Mouse (Mus musculus) brain, embryonic 18.5 days (tissue): ENCODE measurements at regions not wholly inside any gene's neighbourhood (a gene's known extent, or its start where the extent isn't known, plus 50 kb on each side); places are given as distances from the start of the nearest gene placed in this dataset.

Experiments used
- DNase-seq: peaks from one replicate; pipeline ENCODE4 v3.0.0-alpha.2; 2012; ENCODE audit warnings: low read depth, low spot score

GRCm38 (mm10) chr2:30525295-30525694 is 51.3 kb upstream of the Ier5l start:
- no peak for DNase-seq

GRCm38 (mm10) chr2:30525831-30526230 is 51.8 kb upstream of the Ier5l start:
- no peak for DNase-seq

GRCm38 (mm10) chr2:30527495-30527894 is 53.5 kb upstream of the Ier5l start:
- DNase-seq, result no peak

- DNase-seq, result no peak
These were observed 58.9 kb upstream of the Ier5l start for GRCm38 (mm10) chr2:30532948-30533347.

GRCm38 (mm10) chr2:30533367-30533766 is 59.3 kb upstream of the Ier5l start:
- DNase-seq, result no peak

GRCm38 (mm10) chr2:30534485-30534884 is 60.4 kb upstream of the Cstad start:
- DNase-seq, result no peak

GRCm38 (mm10) chr2:30539305-30539704 is 55.5 kb upstream of the Cstad start:
- no peak for DNase-seq

GRCm38 (mm10) chr2:30541541-30541940 is 53.3 kb upstream of the Cstad start:
- DNase-seq, result no peak

GRCm38 (mm10) chr2:30544782-30545435 is 49.9 kb upstream of the Cstad start:
- DNase-seq, result peak; percentile 92
